Mouse (Mus musculus): Measurements from ENCODE around the gene Zscan5b.
"Not testable (repeated sequence)": the region's sequence is repeated elsewhere in the genome, so short reads cannot be mapped to it uniquely, and the experiment has no call there.

Zscan5b gene

GRCm38 (mm10) chr7:6221978-6222377 lies at the start of gene Zscan5b:
Gene Zscan5b (plus strand): TSS chr7:6222278.
- no peak for DNase-seq

- DNase-seq = no peak
Observed at GRCm38 (mm10) chr7:6172674-6173244, 49.3 kb upstream of the Zscan5b start.

GRCm38 (mm10) chr7:6173872-6174271 lies 48.2 kb upstream of the Zscan5b start:
- no peak for DNase-seq

GRCm38 (mm10) chr7:6174365-6174987 lies 47.6 kb upstream of the Zscan5b start:
- peak; percentile 21 to 40 for DNase-seq

- no peak for DNase-seq
Observed at GRCm38 (mm10) chr7:6179013-6179412, 43.1 kb upstream of the Zscan5b start.

- DNase-seq = no peak
Observed at GRCm38 (mm10) chr7:6182882-6183281, 39.2 kb upstream of the Zscan5b start.

- no peak for DNase-seq
Observed at GRCm38 (mm10) chr7:6183802-6184201, 38.3 kb upstream of the Zscan5b start.

- DNase-seq = no peak
Observed at GRCm38 (mm10) chr7:6184521-6184920, 37.6 kb upstream of the Zscan5b start.

- DNase-seq = no peak
Observed at GRCm38 (mm10) chr7:6185391-6185790, 36.7 kb upstream of the Zscan5b start.

GRCm38 (mm10) chr7:6186176-6186575 lies 35.9 kb upstream of the Zscan5b start:
- DNase-seq = no peak

- DNase-seq = no peak
Observed at GRCm38 (mm10) chr7:6186756-6187155, 35.3 kb upstream of the Zscan5b start.

- DNase-seq = no peak
Observed at GRCm38 (mm10) chr7:6189542-6189941, 32.5 kb upstream of the Zscan5b start.

GRCm38 (mm10) chr7:6191376-6191775 lies 30.7 kb upstream of the Zscan5b start:
- DNase-seq = peak; percentile 84 to 86

GRCm38 (mm10) chr7:6194129-6194528 lies 27.9 kb upstream of the Zscan5b start:
- DNase-seq = peak; percentile 77 to 81

- DNase-seq = no peak
Observed at GRCm38 (mm10) chr7:6195777-6196176, 26.3 kb upstream of the Zscan5b start.

GRCm38 (mm10) chr7:6196790-6197189 lies 25.3 kb upstream of the Zscan5b start, which contains the start of gene Galp:
Gene Galp (plus strand): TSS chr7:6197090.
- DNase-seq = no peak

- no peak for DNase-seq
Observed at GRCm38 (mm10) chr7:6204200-6204599, 17.9 kb upstream of the Zscan5b start.

- DNase-seq = peak; percentile 40 to 46
Observed at GRCm38 (mm10) chr7:6213144-6213543, 8.9 kb upstream of the Zscan5b start.

GRCm38 (mm10) chr7:6214691-6215090 lies 7.4 kb upstream of the Zscan5b start:
- DNase-seq = not testable (repeated sequence)

GRCm38 (mm10) chr7:6220147-6220546 lies 1.9 kb upstream of the Zscan5b start:
- no peak for DNase-seq

- DNase-seq = not testable (repeated sequence)
Observed at GRCm38 (mm10) chr7:6228491-6228890, 6.4 kb downstream of the Zscan5b start.

GRCm38 (mm10) chr7:6239787-6240186 lies 17.7 kb downstream of the Zscan5b start:
- DNase-seq = no peak

GRCm38 (mm10) chr7:6240841-6241425 lies 18.9 kb downstream of the Zscan5b start:
- DNase-seq = peak; percentile 66 to 73
